Mouse (Mus musculus): ENCODE data around the gene Mllt10.

Mllt10 gene

GRCm38 (mm10) chr2:18034371-18035250 lies 20.4 kb upstream of the Mllt10 start:
- DNase-seq (ENCODE audit: low spot score in 2 of 2), result no peak

GRCm38 (mm10) chr2:18037491-18037890 lies 17.5 kb upstream of the Mllt10 start, which contains the start of gene A930004D18Rik:
Gene A930004D18Rik (minus strand): TSS chr2:18037737.
- no peak for DNase-seq (ENCODE audit: low spot score in 2 of 2)

- no peak for DNase-seq (ENCODE audit: low spot score in 2 of 2)
Observed at GRCm38 (mm10) chr2:18038141-18038752, 16.8 kb upstream of the Mllt10 start.

GRCm38 (mm10) chr2:18038895-18039371 lies 16.1 kb upstream of the Mllt10 start:
- no peak for DNase-seq (ENCODE audit: low spot score in 2 of 2)

- DNase-seq (ENCODE audit: low spot score in 2 of 2), result no peak
Observed at GRCm38 (mm10) chr2:18039566-18040290, 15.3 kb upstream of the Mllt10 start.

- DNase-seq (ENCODE audit: low spot score in 2 of 2), result no peak
Observed at GRCm38 (mm10) chr2:18040347-18041160, 14.5 kb upstream of the Mllt10 start.

GRCm38 (mm10) chr2:18041199-18041885 lies 13.7 kb upstream of the Mllt10 start:
- DNase-seq (ENCODE audit: low spot score in 2 of 2), result no peak

- no peak for DNase-seq (ENCODE audit: low spot score in 2 of 2)
Observed at GRCm38 (mm10) chr2:18045143-18045780, 9.8 kb upstream of the Mllt10 start.

GRCm38 (mm10) chr2:18045781-18046181 lies 9.3 kb upstream of the Mllt10 start:
- DNase-seq (ENCODE audit: low spot score in 2 of 2), result no peak

GRCm38 (mm10) chr2:18046186-18046585 lies 8.9 kb upstream of the Mllt10 start:
- no peak for DNase-seq (ENCODE audit: low spot score in 2 of 2)

- DNase-seq (ENCODE audit: low spot score in 2 of 2), result peak; percentile 61 to 75
Observed at GRCm38 (mm10) chr2:18046758-18047645, 8.0 kb upstream of the Mllt10 start.

- peak in 1 of 2 experiments; percentile 58 for DNase-seq (ENCODE audit: low spot score in 2 of 2)
Observed at GRCm38 (mm10) chr2:18047646-18048452, 7.2 kb upstream of the Mllt10 start.

GRCm38 (mm10) chr2:18048453-18049075 lies 6.5 kb upstream of the Mllt10 start, which contains the start of gene Skida1:
Gene Skida1 (minus strand): TSS chr2:18049051.
- no peak for DNase-seq (ENCODE audit: low spot score in 2 of 2)

GRCm38 (mm10) chr2:18049279-18049821 lies 5.7 kb upstream of the Mllt10 start:
- DNase-seq (ENCODE audit: low spot score in 2 of 2), result no peak

- DNase-seq (ENCODE audit: low spot score in 2 of 2), result no peak
Observed at GRCm38 (mm10) chr2:18050018-18050417, 5.0 kb upstream of the Mllt10 start.

GRCm38 (mm10) chr2:18050541-18050985 lies 4.5 kb upstream of the Mllt10 start:
- no peak for DNase-seq (ENCODE audit: low spot score in 2 of 2)

Measured in right cerebral cortex, adult 2 months (tissue).